Mouse (Mus musculus): ENCODE measurements around the gene Ptger2. TPM values are rescaled to one million over a fixed set of nuclear protein-coding genes. Genes with fewer than 3 reads are reported as not detected.

The Ptger2 gene
- total and polyA plus RNA-seq, 3 experiments, result not detected

DNA sequence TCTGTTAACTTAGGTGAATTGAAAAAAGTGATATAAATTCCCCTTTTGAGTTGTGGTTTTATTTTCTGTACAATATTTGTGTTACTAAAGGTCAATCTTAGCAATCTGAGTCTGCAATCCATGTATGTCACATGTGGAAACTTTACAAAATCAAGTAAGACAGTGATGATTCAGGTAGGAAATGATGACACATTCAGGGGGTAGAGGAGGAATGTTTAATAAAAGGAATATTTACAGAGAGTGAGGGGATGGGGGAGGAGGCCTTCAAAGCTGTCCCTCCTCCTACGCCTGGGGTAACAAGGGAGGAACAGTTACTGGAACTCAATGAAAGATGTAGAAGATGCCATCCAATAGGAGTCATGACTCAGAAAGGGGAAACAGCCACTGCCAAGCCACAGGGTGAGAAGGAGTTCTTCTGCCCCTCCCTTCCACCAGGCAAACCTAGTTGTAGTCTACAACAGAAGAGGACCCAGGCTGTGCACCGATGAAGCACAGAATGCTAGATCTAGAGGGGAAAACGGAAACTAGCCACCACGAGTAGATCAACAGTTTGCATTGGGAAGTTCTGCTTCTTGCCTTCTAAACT, 17.8 kb downstream of the Ptger2 start:
- Histone ChIP-seq H3K9ac (ENCODE audit: control insufficient read depth, low read depth, low read length, poor library complexity, severe bottlenecking) (no peak overlapping the region), H3K36me3 (ENCODE audit: control insufficient read depth in 1 of 2, insufficient read depth in 2 of 2, low read length in 2 of 2) (no peaks in the 10 kb centered on the region), H3K27ac (ENCODE audit: control insufficient read depth, low read depth, low read length) (no peak overlapping the region), H3K79me2 (ENCODE audit: control insufficient read depth, insufficient read depth, low read length, poor library complexity) (no peaks in the 10 kb centered on the region), H3K27me3 (ENCODE audit: control insufficient read depth in 1 of 2, insufficient read depth in 2 of 2, low read length in 2 of 2) (no peaks in the 10 kb centered on the region), H3K4me3 (ENCODE audit: control insufficient read depth in 1 of 2, insufficient read depth in 1 of 2, low read depth in 2 of 2, low read length in 2 of 2) (no peak overlapping the region), H3K9me3 (replicated peaks; ENCODE audit: insufficient read depth, low read length) (no peaks in the 10 kb centered on the region), H3K4me1 (ENCODE audit: control insufficient read depth in 1 of 2, insufficient read depth in 2 of 2, low read length in 2 of 2) (no peaks in the 10 kb centered on the region)
- TF ChIP-seq GATA1 (IDR thresholded peaks at IDR 0.05; ENCODE audit: low read depth, low read length), result no peak
- peak; percentile 6 for DNase-seq (ENCODE audit: low read depth, low spot score)

GRCm38 (mm10) chr14:45009242-45009641, 21.2 kb downstream of the Ptger2 start:
- Histone ChIP-seq H3K27ac (ENCODE audit: control insufficient read depth, low read depth, low read length) (no peak overlapping the region), H3K4me1 (ENCODE audit: control insufficient read depth in 1 of 2, insufficient read depth in 2 of 2, low read length in 2 of 2) (no peaks in the 10 kb centered on the region), H3K9ac (ENCODE audit: control insufficient read depth, low read depth, low read length, poor library complexity, severe bottlenecking) (no peak overlapping the region), H3K79me2 (ENCODE audit: control insufficient read depth, insufficient read depth, low read length, poor library complexity) (no peaks in the 10 kb centered on the region), H3K36me3 (ENCODE audit: control insufficient read depth in 1 of 2, insufficient read depth in 2 of 2, low read length in 2 of 2) (no peaks in the 10 kb centered on the region), H3K9me3 (replicated peaks; ENCODE audit: insufficient read depth, low read length) (no peaks in the 10 kb centered on the region), H3K27me3 (ENCODE audit: control insufficient read depth in 1 of 2, insufficient read depth in 2 of 2, low read length in 2 of 2) (no peaks in the 10 kb centered on the region), H3K4me3 (ENCODE audit: control insufficient read depth in 1 of 2, insufficient read depth in 1 of 2, low read depth in 2 of 2, low read length in 2 of 2) (no peak overlapping the region)
- TF ChIP-seq MYB (IDR thresholded peaks at IDR 0.05; ENCODE audit: low read depth, low read length), result no peak
- no peak for DNase-seq (ENCODE audit: low read depth, low spot score)

DNA sequence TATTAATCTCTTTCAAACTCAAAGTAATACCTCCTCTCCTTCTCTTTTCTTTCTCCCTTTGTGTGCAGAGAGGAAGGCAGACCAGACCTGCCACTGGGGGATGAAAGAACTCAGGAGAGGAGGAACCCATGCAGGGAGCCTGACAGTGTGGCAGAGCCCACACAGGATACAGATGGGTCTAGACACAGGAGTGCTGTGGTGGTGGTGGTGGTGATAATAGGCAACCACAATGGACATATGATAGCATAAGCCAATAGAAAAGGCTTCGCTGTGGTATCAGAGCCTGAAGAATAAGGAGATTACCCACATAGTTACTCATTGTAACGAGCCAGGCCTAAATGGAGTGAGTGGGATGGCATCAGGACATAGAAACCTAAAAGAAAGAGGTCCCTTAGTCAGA, 23.3 kb downstream of the Ptger2 start:
- Histone ChIP-seq H3K4me1 (ENCODE audit: control insufficient read depth in 1 of 2, insufficient read depth in 2 of 2, low read length in 2 of 2) (no peaks in the 10 kb centered on the region), H3K4me3 (ENCODE audit: control insufficient read depth in 1 of 2, insufficient read depth in 1 of 2, low read depth in 2 of 2, low read length in 2 of 2) (no peak overlapping the region), H3K36me3 (ENCODE audit: control insufficient read depth in 1 of 2, insufficient read depth in 2 of 2, low read length in 2 of 2) (no peaks in the 10 kb centered on the region), H3K27me3 (ENCODE audit: control insufficient read depth in 1 of 2, insufficient read depth in 2 of 2, low read length in 2 of 2) (no peaks in the 10 kb centered on the region), H3K9me3 (replicated peaks; ENCODE audit: insufficient read depth, low read length) (no peaks in the 10 kb centered on the region), H3K9ac (ENCODE audit: control insufficient read depth, low read depth, low read length, poor library complexity, severe bottlenecking) (no peak overlapping the region), H3K79me2 (ENCODE audit: control insufficient read depth, insufficient read depth, low read length, poor library complexity) (no peaks in the 10 kb centered on the region), H3K27ac (ENCODE audit: control insufficient read depth, low read depth, low read length) (no peak overlapping the region)
- DNase-seq (ENCODE audit: low read depth, low spot score), result no peak
- no peak for TF ChIP-seq JUND (IDR thresholded peaks at IDR 0.05; ENCODE audit: low read depth, low read length)
- TF ChIP-seq MEF2A (IDR thresholded peaks at IDR 0.05; ENCODE audit: extremely low read depth, insufficient replicate concordance, low read depth, low read length, poor library complexity, severe bottlenecking), result no peak
- no peak for TF ChIP-seq HCFC1 (IDR thresholded peaks at IDR 0.05; ENCODE audit: low read depth, low read length)
- no peak for TF ChIP-seq RCOR1 (IDR thresholded peaks at IDR 0.05; ENCODE audit: low read depth, low read length)
- TF ChIP-seq ZMIZ1 (IDR thresholded peaks at IDR 0.05; ENCODE audit: low read depth, low read length), result no peak
- no peak for TF ChIP-seq CHD1 (IDR thresholded peaks at IDR 0.05; ENCODE audit: low read depth, low read length)
- no peak for TF ChIP-seq TCF12 (IDR thresholded peaks at IDR 0.05; ENCODE audit: low read depth, low read length)
- TF ChIP-seq POLR2AphosphoS5 (IDR thresholded peaks at IDR 0.05; ENCODE audit: borderline replicate concordance, low read depth, low read length), result no peak
- no peak for TF ChIP-seq E2F4 (IDR thresholded peaks at IDR 0.05; ENCODE audit: borderline replicate concordance, low read depth, low read length)
- TF ChIP-seq MAX (IDR thresholded peaks at IDR 0.05; ENCODE audit: low read length), result no peak
- no peak for TF ChIP-seq UBTF (IDR thresholded peaks at IDR 0.05; ENCODE audit: borderline replicate concordance, insufficient read depth, low read depth, low read length)
- no peak for TF ChIP-seq MYC (IDR thresholded peaks at IDR 0.05; ENCODE audit: low read depth, low read length)
- no peak for TF ChIP-seq MXI1 (IDR thresholded peaks at IDR 0.05; ENCODE audit: low read depth, low read length)

All from MEL (cell line).